In genomic region chr13:8869578-8870157, GRCm38 (mm10) we compare ENCODE assay signal across 9 mouse cellular contexts. TPM values are rescaled to one million over a fixed set of nuclear protein-coding genes. Genes with fewer than 3 reads are reported as not detected.
DNase-seq lines count a peak whose midpoint lies in the region; ATAC-seq and TF ChIP-seq lines count a peak whose summit lies in the region.
"Had no signal": no experiment of that assay in that cellular context is flagged by ENCODE, and none has a peak within 500 bp of the region (broad histone marks: within the 10 kb centered on the region; RNA-seq: fewer than 3 reads in every experiment).

No protein-coding gene starts in this region.

- no peaks in the 10 kb centered on the region; the same call in 1 of the 2 replicates for H3K4me1 ChIP-seq in cerebellum, adult 2 months (ENCODE audit: control insufficient read depth, insufficient read depth, low read length)
- H3K4me1 ChIP-seq in spleen, adult 2 months (ENCODE audit: control insufficient read depth, insufficient read depth, insufficient read length) = no peaks in the 10 kb centered on the region; the same call in 1 of the 2 replicates
- peaks cover 8% of the 10 kb centered on the region for H3K4me1 ChIP-seq in limb, embryonic 15.5 days

- H3K36me3 ChIP-seq in spleen, adult 2 months (ENCODE audit: control insufficient read depth, insufficient read depth, low read length) = no peaks in the 10 kb centered on the region; the same call in 1 of the 2 replicates
- H3K36me3 ChIP-seq in limb, embryonic 15.5 days = peaks cover 3% of the 10 kb centered on the region; the same call in 1 of the 2 replicates

- no peak for DNase-seq in cerebellum, adult 2 months
- no peak for DNase-seq in cerebellum, adult 11-12 months
- DNase-seq in spleen, adult 2 months (ENCODE audit: low read depth in 1 of 2, low spot score in 2 of 2) = no peak
- no peak for DNase-seq in spleen, adult 12 weeks (ENCODE audit: low spot score)
- DNase-seq in frontal cortex, adult 2 months (ENCODE audit: extremely low spot score in 1 of 2, low spot score in 1 of 2) = no peak
- DNase-seq in adrenal gland, postnatal 4 days (ENCODE audit: low spot score in 2 of 2) = no peak
- no peak for DNase-seq in embryo, embryonic 11 days
- DNase-seq: cerebellum, postnatal 25 days had no signal

- H3K9me3 ChIP-seq in limb, embryonic 15.5 days = no peaks in the 10 kb centered on the region

- H3K4me3 ChIP-seq in cerebellum, adult 2 months (replicated peaks; ENCODE audit: insufficient read depth, low read depth, low read length) = peak overlapping the region; percentile 99
- peak overlapping the region; percentile 74; the same call in 1 of the 2 replicates for H3K4me3 ChIP-seq in spleen, adult 2 months (ENCODE audit: extremely low read depth, insufficient read depth, insufficient read length)
- peak overlapping the region; percentile 82 for H3K4me3 ChIP-seq in limb, embryonic 15.5 days

- no peak overlapping the region for H3K27ac ChIP-seq in cerebellum, adult 2 months (ENCODE audit: insufficient read depth, low read length)
- no peak overlapping the region; the same call in 1 of the 2 replicates for H3K27ac ChIP-seq in spleen, adult 2 months (ENCODE audit: insufficient read depth, low read length)
- H3K27ac ChIP-seq in limb, embryonic 15.5 days = no peak overlapping the region

- TF ChIP-seq POLR2A in cerebellum, adult 2 months (IDR thresholded peaks at IDR 0.05; ENCODE audit: borderline replicate concordance, insufficient read depth, low read length) = no peak
- no peak for TF ChIP-seq POLR2A in spleen, adult 2 months (IDR thresholded peaks at IDR 0.05; ENCODE audit: low read depth, low read length)

- H3K27me3 ChIP-seq in cerebellum, adult 2 months (ENCODE audit: control insufficient read depth, insufficient read depth, low read length) = no peaks in the 10 kb centered on the region
- no peaks in the 10 kb centered on the region for H3K27me3 ChIP-seq in spleen, adult 2 months (ENCODE audit: control insufficient read depth, insufficient read depth, low read length)
- no peaks in the 10 kb centered on the region for H3K27me3 ChIP-seq in limb, embryonic 15.5 days

- no peak for TF ChIP-seq CTCF in cerebellum, adult 2 months (IDR thresholded peaks at IDR 0.05; ENCODE audit: borderline replicate concordance, insufficient read depth, low read depth, low read length)
- no peak for TF ChIP-seq CTCF in spleen, adult 2 months (IDR thresholded peaks at IDR 0.05; ENCODE audit: extremely low read depth, insufficient read depth, insufficient read length, insufficient replicate concordance)

- ATAC-seq in limb, embryonic 15.5 days (ENCODE audit: insufficient number of reproducible peaks, low FRiP score, low TSS enrichment, low read depth) = no peak

- WGBS in cerebellum, adult 2 months = 36% methylated on average over 5 of the region's 5 CpGs
- 31% methylated on average over 5 of the region's 5 CpGs for WGBS in spleen, adult 2 months
- 68% methylated on average over 5 of the region's 5 CpGs for WGBS in limb, embryonic 15.5 days

- H3K4me2 ChIP-seq in limb, embryonic 15.5 days = peak overlapping the region; percentile 75

- H3K9ac ChIP-seq in limb, embryonic 15.5 days = no peak overlapping the region; the same call in 1 of the 2 replicates

RNA-seq across cellular contexts. Expression of gene Wdr37, which starts 2.0 kb away (rescaled TPM):
- 61.2 and 62.4 TPM in 2 replicates for polyA plus RNA-seq in cerebellum, adult 2 months (2012; rRNA removed)
- 11.3 and 18.5 TPM in 2 replicates for polyA plus RNA-seq in spleen, adult 2 months (2012; rRNA removed)
- 17.0 and 17.7 TPM in 2 replicates for polyA plus RNA-seq in limb, embryonic 15.5 days (2015; fragmentation: Nextera tagmentation; extraction: Ambion mirVana)
- polyA plus RNA-seq in frontal cortex, adult 2 months (2012; rRNA removed) = 40.2 and 41.2 TPM in 2 replicates
- 10 to 100 TPM; 41.3 to 44.0 TPM for total RNA-seq in adrenal gland, postnatal 4 days (2021)

RNA-seq across cellular contexts. Expression of gene Idi1, which starts 15.6 kb away (rescaled TPM):
- polyA plus RNA-seq in cerebellum, adult 2 months (2012; rRNA removed) = 47.4 and 51.1 TPM in 2 replicates
- 3.5 and 4.3 TPM in 2 replicates for polyA plus RNA-seq in spleen, adult 2 months (2012; rRNA removed)
- 67.5 and 68.6 TPM in 2 replicates for polyA plus RNA-seq in limb, embryonic 15.5 days (2015; fragmentation: Nextera tagmentation; extraction: Ambion mirVana)
- polyA plus RNA-seq in frontal cortex, adult 2 months (2012; rRNA removed) = 37.7 and 40.9 TPM in 2 replicates
- 10 to 100 TPM; 20.4 to 20.5 TPM for total RNA-seq in adrenal gland, postnatal 4 days (2021)
